Mouse (Mus musculus): ENCODE results near the gene Unc13c. TPM values are rescaled to one million over a fixed set of nuclear protein-coding genes. Genes with fewer than 3 reads are reported as not detected.

The Unc13c gene
- total RNA-seq (2021) = 1 to 10 TPM; 6.8 to 7.2 TPM
- long read RNA-seq, experiment 1, partial matches to known transcripts = 0 of 1 reads
- long read RNA-seq, experiment 1, other reads (novel, unspliced or antisense) = 1 of 1 reads
- long read RNA-seq, experiment 2, partial matches to known transcripts = 1 of 4 reads
- long read RNA-seq, experiment 2, other reads (novel, unspliced or antisense) = 3 of 4 reads

DNA sequence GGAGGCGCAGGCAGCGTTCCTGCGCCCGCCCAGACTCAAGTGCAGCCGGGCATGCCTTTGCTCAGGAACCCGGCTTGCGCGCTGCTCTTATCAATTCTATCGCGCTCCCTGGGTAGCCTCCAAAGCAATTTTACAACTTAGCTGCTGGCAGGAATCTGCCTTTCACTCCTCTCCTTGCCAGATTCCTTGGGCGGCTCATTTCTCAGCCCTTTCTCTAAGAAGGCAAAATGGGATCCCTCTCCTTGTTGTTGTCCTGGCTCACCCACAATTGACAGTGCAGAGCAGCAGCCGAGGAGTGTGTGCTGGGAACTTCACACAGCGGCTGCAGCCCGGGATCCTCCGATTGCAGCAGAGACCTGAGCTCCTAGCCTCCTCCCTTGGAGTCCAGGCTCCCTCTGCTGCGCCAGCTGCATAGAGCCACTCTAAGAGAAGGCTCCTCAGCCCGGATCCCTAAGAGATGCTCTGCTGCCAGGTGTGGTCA lies at the start of gene Unc13c:
TSS of gene Unc13c (minus strand) at position 326 of the 481 bp plus-strand sequence.
- Histone ChIP-seq H3K4me3 (peak within 1 kb of the TSS; percentile 56), H3K27ac (no peak within 1 kb of the TSS; the same call in 1 of the 2 replicates)
- DNase-seq (ENCODE audit: low spot score in 2 of 2) = peak; percentile 9 to 21
- peak; percentile 60 for TF ChIP-seq CTCF (conservative IDR thresholded peaks at IDR 0.05)

DNA sequence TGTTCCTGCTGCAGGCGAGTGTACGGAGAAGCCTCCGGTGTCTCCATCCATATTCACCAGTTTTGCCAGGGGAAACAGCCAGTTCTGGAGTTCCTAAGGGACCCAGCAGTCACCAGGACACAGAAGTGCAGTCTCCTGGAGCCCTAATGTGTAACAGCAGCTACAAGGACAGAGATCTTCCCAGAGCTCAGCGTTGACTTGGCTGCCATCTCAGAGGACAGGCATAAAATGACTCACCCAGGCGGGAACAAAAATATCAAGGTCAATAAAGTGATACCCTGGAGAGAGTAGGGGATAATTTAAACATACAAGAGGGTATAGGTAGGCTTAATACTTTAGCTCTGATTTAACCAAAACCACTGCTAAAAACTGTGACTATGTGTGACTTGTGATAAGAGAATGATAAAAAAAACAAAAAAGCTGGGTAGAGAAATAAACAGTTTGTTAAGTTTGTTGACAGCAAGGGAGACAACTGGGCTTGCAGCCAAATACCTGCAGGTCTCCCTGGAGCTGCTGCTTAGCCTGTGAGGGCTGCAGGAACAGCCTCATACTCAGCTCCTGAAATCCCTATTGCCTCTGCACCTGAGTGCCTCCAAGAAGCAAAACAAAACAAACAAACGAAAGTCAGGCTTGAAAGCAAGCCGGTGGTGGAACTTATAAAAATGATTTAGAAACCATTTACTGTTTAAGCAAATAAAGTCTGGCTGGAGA lies 39.4 kb upstream of the Unc13c start:
- TF ChIP-seq CTCF (conservative IDR thresholded peaks at IDR 0.05) = no peak
- Histone ChIP-seq H3K27ac (no peak overlapping the region), H3K4me3 (no peak overlapping the region)
- no peak for DNase-seq (ENCODE audit: low spot score in 2 of 2)

- DNase-seq (ENCODE audit: low spot score in 2 of 2) = no peak
- TF ChIP-seq CTCF (conservative IDR thresholded peaks at IDR 0.05) = no peak
- no peak overlapping the region for H3K27ac ChIP-seq
These were observed 33.7 kb upstream of the Unc13c start for GRCm38 (mm10) chr9:74002388-74002990.

DNA sequence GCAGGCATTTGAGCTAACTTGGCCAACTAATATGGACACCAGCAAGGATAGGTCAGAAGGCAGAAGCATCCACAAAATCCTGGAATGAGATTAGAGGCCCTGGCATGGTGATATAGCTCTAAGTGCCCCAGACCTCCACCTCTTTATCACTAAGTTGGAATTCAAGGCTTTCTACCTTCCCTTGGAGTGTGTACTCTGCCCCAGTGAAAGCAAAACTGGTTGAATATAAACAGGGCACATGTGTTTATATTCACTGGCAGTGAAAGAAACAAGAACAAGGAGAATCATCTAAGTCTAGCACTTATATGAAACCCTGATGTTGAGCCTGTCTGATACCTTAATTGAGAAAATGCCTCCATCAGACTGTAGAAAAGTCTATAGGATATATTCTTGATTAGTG lies 19.3 kb upstream of the Unc13c start:
- no peak overlapping the region for H3K4me3 ChIP-seq
- DNase-seq (ENCODE audit: low spot score in 2 of 2) = no peak
- TF ChIP-seq CTCF (conservative IDR thresholded peaks at IDR 0.05) = no peak
- no peak overlapping the region for H3K27ac ChIP-seq

More at GRCm38 (mm10) chr9:74002388-74002990, 33.7 kb upstream of the Unc13c start:
- H3K4me3 ChIP-seq = no peak overlapping the region

GRCm38 (mm10) chr9:73987236-73987635 lies 18.5 kb upstream of the Unc13c start:
- Histone ChIP-seq H3K27ac (no peak overlapping the region), H3K4me3 (no peak overlapping the region)
- TF ChIP-seq CTCF (conservative IDR thresholded peaks at IDR 0.05) = no peak
- DNase-seq (ENCODE audit: low spot score in 2 of 2) = no peak

- DNase-seq (ENCODE audit: low spot score in 2 of 2) = peak; percentile 82 to 91
- peak; percentile 95 for TF ChIP-seq CTCF (conservative IDR thresholded peaks at IDR 0.05)
- no peak overlapping the region for H3K4me3 ChIP-seq
- no peak overlapping the region for H3K27ac ChIP-seq
These were observed 14.0 kb upstream of the Unc13c start for GRCm38 (mm10) chr9:73982597-73983344.

- no peak overlapping the region for H3K27ac ChIP-seq
- TF ChIP-seq CTCF (conservative IDR thresholded peaks at IDR 0.05) = no peak
- no peak for DNase-seq (ENCODE audit: low spot score in 2 of 2)
- no peak overlapping the region for H3K4me3 ChIP-seq
These were observed 3.7 kb upstream of the Unc13c start for GRCm38 (mm10) chr9:73972327-73972988.

DNA sequence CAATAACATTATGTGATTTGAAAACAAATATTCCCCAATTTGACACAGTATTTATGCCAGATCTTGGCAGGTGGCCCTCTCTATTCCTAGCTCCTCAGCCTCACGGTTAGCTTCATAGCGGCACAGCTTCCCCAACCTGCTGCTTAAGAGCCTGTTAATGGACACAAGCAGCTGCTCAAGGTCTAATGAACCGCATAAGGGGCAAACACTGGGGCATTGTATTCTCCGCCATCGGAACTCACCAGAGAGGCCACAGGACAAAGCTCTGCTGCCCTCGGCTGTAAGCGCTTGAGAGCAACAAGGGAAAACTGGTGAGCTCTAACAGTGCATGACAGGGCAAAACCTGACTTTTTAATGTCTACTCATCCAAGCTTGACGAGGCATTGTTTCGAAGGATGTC lies 2.0 kb upstream of the Unc13c start:
- peak; percentile 31; the same call in 1 of the 2 replicates for TF ChIP-seq CTCF (conservative IDR thresholded peaks at IDR 0.05)
- H3K27ac ChIP-seq = no peak overlapping the region
- no peak overlapping the region for H3K4me3 ChIP-seq
- peak in 1 of 2 experiments; percentile 9 for DNase-seq (ENCODE audit: low spot score in 2 of 2)

DNA sequence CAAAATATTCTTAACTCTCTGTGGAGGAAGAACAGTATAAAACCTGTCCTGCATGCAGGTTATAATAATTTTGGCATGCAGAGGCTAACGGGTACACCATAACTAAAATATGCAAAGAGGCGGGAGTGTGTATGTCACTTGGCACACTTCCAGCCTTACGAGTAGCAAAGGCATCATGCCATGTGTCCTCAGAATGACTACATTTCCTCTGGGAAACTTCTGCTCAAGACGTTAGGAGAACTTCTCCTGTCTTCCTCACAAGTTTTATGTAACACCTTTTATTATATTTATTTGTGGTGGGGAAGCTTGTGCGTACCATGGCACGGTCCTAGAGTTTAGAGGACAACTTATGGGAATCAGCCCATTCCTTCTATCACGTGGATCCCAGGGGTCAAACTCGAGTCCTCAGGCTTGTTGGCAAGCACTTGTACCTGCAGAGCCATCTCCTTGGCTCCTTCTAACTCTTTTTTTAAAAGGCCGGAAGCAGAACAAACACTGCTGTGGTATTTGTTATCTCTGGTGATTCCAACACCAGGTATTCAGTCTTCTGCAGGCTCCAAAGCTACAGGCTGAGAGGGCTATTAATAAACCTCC lies 3.3 kb downstream of the Unc13c start:
- no peak for TF ChIP-seq CTCF (conservative IDR thresholded peaks at IDR 0.05)
- no peak for DNase-seq (ENCODE audit: low spot score in 2 of 2)
- Histone ChIP-seq H3K27ac (no peak overlapping the region), H3K4me3 (no peak overlapping the region)

- Histone ChIP-seq H3K27ac (no peak overlapping the region), H3K4me3 (no peak overlapping the region)
- no peak for DNase-seq (ENCODE audit: low spot score in 2 of 2)
- no peak for TF ChIP-seq CTCF (conservative IDR thresholded peaks at IDR 0.05)
These were observed 6.3 kb downstream of the Unc13c start for GRCm38 (mm10) chr9:73962471-73962870.

DNA sequence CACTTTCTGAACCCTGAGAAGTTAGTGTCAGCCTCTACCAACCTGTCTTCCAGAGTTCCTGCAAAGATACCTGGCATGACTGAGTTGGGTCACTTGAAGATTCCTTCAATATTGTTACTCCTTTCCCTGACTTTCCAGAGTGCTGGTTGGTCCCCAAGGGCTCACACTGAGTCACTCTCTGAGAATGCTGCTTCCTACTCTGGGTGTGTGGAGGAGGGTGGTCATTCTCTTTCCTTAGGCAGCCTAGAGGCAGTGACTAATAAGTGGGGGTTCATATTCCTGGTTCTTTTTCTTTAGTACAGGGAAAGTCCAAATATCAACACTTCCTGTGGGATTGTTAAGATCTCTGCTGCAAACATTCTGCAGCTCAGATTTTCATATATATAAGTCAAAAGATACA lies 16.4 kb downstream of the Unc13c start:
- H3K27ac ChIP-seq = no peak overlapping the region
- H3K4me3 ChIP-seq = no peak overlapping the region
- no peak for TF ChIP-seq CTCF (conservative IDR thresholded peaks at IDR 0.05)
- DNase-seq (ENCODE audit: low spot score in 2 of 2) = no peak

- no peak overlapping the region for H3K4me3 ChIP-seq
- TF ChIP-seq CTCF (conservative IDR thresholded peaks at IDR 0.05) = no peak
- no peak for DNase-seq (ENCODE audit: low spot score in 2 of 2)
- H3K27ac ChIP-seq = no peak overlapping the region
These were observed 17.2 kb downstream of the Unc13c start for GRCm38 (mm10) chr9:73951586-73951985.

Data from layer of hippocampus, adult 2 months (tissue).